Mouse (Mus musculus): Measurements from ENCODE around the gene Syap1. TPM values are rescaled to one million over a fixed set of nuclear protein-coding genes. Genes with fewer than 3 reads are reported as not detected.

Syap1 gene
- polyA plus RNA-seq, 1 experiment from 2014 or later: 49.9 TPM

DNA sequence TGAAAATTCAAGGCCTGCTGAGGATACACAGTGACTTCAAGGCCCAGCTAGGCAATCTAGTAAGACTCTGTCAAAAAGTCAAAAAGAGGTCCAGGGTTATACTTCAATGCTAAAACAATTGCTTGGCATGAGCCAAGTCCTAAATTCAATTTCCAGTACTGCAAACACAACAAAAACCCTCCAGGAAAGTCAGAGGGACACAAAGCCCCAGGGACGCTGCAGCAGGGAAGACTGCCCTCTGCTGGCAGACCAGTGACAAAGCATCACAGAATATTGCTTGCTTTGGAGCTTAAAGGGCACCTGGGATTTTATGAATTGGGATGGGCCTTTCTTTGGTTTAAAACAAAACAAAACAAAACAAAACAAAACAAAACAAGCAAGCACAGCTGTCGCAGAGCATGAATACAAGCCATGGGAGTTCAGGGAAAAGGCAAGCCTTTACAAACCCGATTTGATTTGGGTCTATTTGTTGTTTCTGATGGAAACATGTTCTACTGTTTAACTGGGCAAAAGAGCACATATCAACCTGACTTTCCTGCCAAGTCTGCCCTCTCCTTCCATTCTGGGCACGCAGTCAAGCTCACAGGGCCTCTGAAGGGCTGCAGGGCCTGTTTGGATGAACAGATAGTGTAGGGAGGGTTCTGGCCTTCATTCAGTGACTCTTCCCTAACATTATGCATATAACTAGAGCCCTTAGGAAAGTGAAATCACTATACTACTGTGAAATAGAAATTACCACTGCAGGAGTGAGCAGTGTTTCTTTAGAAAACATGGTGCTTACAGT lies 16.3 kb downstream of the Syap1 start:
- Histone ChIP-seq H3K36me3 (ENCODE audit: insufficient read depth, low read length) (no peaks in the 10 kb centered on the region), H3K27me3 (replicated peaks; ENCODE audit: insufficient read depth, low read length) (no peaks in the 10 kb centered on the region), H3K27ac (ENCODE audit: low read length) (no peak overlapping the region), H3K4me2 (replicated peaks; ENCODE audit: low read depth, low read length) (no peak overlapping the region), H3K9ac (replicated peaks; ENCODE audit: low read depth) (no peak overlapping the region), H3K4me3 (ENCODE audit: low read depth, low read length) (no peak overlapping the region), H3K4me1 (ENCODE audit: insufficient read depth, low read depth, low read length) (no peaks in the 10 kb centered on the region), H3K9me3 (ENCODE audit: low read length) (no peaks in the 10 kb centered on the region)
- no peak for ATAC-seq
- peak; percentile 14 for DNase-seq (ENCODE audit: low spot score)
- TF ChIP-seq EP300 (IDR thresholded peaks at IDR 0.05) (no peak), CTCF (IDR thresholded peaks at IDR 0.05) (peak; percentile 76)
- WGBS: 47% methylated on average over 4 of the region's 4 CpGs

DNA sequence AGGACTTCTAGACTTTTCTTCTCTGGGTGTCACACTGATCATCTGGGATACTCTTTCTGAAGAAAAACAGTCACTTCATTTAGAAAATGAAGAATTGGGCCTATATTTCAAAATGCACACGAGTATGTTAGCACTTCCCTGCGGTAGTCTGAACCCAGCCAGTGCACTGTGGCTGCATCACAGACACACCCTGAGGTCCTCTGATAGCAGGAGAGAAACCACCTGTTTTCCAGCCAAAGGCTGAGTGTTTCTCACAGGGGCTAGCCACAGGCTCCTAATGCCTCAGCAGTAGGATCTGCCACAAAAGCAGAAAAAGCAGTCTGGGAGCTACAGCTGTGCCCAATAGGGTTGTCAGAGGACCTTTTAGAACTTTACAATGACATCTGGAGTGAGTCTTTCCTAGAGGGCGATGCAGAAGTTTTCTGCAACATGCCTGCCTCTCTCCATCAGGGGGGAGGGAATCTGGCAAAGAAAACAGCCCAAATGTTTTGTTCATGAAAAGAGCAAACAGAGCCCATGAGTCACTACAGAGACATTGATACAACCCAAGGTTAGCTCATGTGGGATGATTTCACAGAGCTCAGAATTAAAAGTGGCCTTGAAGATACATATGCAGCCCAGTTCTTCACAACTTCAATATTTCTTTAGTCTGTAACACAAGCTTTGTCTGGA lies 19.8 kb downstream of the Syap1 start:
- Histone ChIP-seq H3K27me3 (replicated peaks; ENCODE audit: insufficient read depth, low read length) (no peaks in the 10 kb centered on the region), H3K36me3 (ENCODE audit: insufficient read depth, low read length) (no peaks in the 10 kb centered on the region), H3K9ac (replicated peaks; ENCODE audit: low read depth) (no peak overlapping the region), H3K9me3 (ENCODE audit: low read length) (no peaks in the 10 kb centered on the region), H3K4me2 (replicated peaks; ENCODE audit: low read depth, low read length) (no peak overlapping the region), H3K27ac (ENCODE audit: low read length) (no peak overlapping the region), H3K4me3 (ENCODE audit: low read depth, low read length) (no peak overlapping the region), H3K4me1 (ENCODE audit: insufficient read depth, low read depth, low read length) (no peaks in the 10 kb centered on the region)
- 81% methylated on average over 3 of the region's 3 CpGs for WGBS
- TF ChIP-seq CTCF (IDR thresholded peaks at IDR 0.05) (no peak), EP300 (IDR thresholded peaks at IDR 0.05) (no peak)
- DNase-seq (ENCODE audit: low spot score) (no peak), ATAC-seq (no peak)

DNA sequence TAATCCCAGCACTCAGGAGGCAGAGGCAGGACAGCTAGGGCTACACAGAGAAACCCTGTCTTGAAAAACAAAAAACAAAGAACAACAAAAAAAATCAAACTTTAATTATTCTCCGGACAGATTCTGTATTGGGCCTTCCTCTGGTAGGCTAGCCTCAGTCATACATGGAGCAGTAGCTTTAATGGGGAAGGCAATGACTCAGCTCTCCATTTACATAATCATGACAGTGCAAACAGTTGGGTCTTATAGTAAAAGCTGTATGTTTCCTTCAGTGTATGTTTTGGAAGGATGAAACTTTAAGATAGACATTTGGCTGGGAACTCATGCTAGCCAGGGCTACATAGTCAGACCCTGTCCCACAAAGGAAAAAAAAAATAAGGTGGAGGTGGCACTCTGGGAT lies 39.6 kb downstream of the Syap1 start:
- Histone ChIP-seq H3K27ac (ENCODE audit: low read length) (no peak overlapping the region), H3K4me3 (ENCODE audit: low read depth, low read length) (no peak overlapping the region), H3K9ac (replicated peaks; ENCODE audit: low read depth) (no peak overlapping the region), H3K4me2 (replicated peaks; ENCODE audit: low read depth, low read length) (no peak overlapping the region), H3K4me1 (ENCODE audit: insufficient read depth, low read depth, low read length) (no peaks in the 10 kb centered on the region), H3K36me3 (ENCODE audit: insufficient read depth, low read length) (no peaks in the 10 kb centered on the region), H3K9me3 (ENCODE audit: low read length) (no peaks in the 10 kb centered on the region), H3K27me3 (replicated peaks; ENCODE audit: insufficient read depth, low read length) (no peaks in the 10 kb centered on the region)
- ATAC-seq (no peak), DNase-seq (ENCODE audit: low spot score) (no peak)
- WGBS: 85% methylated on average over 1 of the region's 1 CpGs
- no peak for TF ChIP-seq EP300 (IDR thresholded peaks at IDR 0.05)
- no peak for TF ChIP-seq CTCF (IDR thresholded peaks at IDR 0.05)

DNA sequence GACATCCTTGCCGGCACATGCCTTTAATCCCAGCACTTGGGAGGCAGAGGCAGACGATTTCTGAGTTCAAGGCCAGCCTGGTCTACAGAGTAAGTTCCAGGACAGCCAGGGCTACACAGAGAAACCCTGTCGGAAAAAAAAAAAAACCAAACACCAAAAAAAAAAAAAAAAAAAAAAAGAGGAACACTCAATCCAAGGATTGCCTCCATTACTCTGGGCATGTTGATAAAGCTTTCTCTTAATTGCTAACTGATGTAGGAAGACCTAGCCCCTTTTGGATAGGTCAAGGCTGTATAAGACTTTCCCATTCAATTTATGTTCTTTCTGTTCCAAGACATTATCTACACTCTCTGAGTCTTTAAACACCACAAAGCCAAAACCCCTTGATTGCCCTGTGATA lies 42.7 kb downstream of the Syap1 start:
- no peak for TF ChIP-seq EP300 (IDR thresholded peaks at IDR 0.05)
- 88% methylated on average over 3 of the region's 3 CpGs for WGBS
- Histone ChIP-seq H3K4me2 (replicated peaks; ENCODE audit: low read depth, low read length) (no peak overlapping the region), H3K4me1 (ENCODE audit: insufficient read depth, low read depth, low read length) (no peaks in the 10 kb centered on the region), H3K9me3 (ENCODE audit: low read length) (no peaks in the 10 kb centered on the region), H3K9ac (replicated peaks; ENCODE audit: low read depth) (no peak overlapping the region), H3K4me3 (ENCODE audit: low read depth, low read length) (no peak overlapping the region), H3K27ac (ENCODE audit: low read length) (no peak overlapping the region), H3K36me3 (ENCODE audit: insufficient read depth, low read length) (no peaks in the 10 kb centered on the region), H3K27me3 (replicated peaks; ENCODE audit: insufficient read depth, low read length) (no peaks in the 10 kb centered on the region)
- ATAC-seq (no peak), DNase-seq (ENCODE audit: low spot score) (no peak)

DNA sequence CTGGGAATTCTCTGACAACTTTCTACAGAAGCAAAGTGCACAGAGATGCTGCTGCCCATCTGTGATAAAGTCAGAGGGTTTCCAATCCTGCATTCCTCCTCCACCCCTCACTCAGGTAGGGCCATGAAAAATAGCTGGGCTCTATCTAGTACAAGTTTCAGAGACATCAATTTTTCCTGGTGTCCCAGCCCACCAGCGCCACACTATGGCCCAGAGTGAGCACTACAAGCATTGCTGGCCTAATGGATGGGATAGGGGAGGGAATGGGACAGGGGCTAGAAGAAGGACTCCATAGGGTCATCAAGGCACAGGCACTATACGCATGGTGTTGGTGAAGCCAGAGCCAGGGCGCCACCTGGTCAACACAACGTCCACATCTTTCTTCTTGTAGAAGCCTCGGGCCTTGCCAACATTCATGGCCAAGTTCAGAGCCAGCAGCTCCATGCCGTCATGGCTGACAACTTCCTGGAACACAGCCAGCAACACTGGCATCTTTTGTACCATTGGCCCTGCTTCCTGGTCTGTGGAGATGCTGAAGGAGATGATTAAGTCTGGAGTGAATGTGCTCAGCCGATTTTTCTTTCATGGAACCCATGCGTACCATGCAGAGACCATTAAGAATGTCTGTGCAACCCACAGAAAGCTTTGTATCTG lies 43.7 kb downstream of the Syap1 start:
- 66% methylated on average over 8 of the region's 8 CpGs for WGBS

DNA sequence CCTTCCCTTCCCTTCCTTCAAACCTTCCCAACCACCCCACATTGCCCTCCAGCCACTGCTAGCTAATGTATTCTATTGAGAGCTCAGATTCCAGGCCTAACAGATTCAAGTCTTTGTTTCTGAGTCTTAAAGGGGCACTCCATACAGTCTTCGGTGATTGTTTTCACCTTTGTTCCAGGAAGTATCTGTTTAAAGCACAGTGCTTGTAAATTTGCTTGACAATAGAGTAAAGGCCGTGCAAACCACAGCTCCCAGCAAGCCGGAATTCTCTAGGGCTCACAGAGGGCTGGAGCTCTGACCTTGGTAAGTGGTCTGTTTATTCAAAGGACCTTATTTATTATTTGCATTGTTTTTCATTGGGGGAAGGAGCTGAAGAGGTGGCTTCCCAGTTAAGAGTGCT lies 56.1 kb downstream of the Syap1 start:
- H3K9me3 ChIP-seq (ENCODE audit: low read length): no peaks in the 10 kb centered on the region

More for the DNA sequence above, 43.7 kb downstream of the Syap1 start:
- Histone ChIP-seq H3K36me3 (ENCODE audit: insufficient read depth, low read length) (no peaks in the 10 kb centered on the region), H3K9ac (replicated peaks; ENCODE audit: low read depth) (no peak overlapping the region), H3K4me2 (replicated peaks; ENCODE audit: low read depth, low read length) (no peak overlapping the region), H3K4me1 (ENCODE audit: insufficient read depth, low read depth, low read length) (no peaks in the 10 kb centered on the region), H3K9me3 (ENCODE audit: low read length) (no peaks in the 10 kb centered on the region), H3K27ac (ENCODE audit: low read length) (no peak overlapping the region), H3K4me3 (ENCODE audit: low read depth, low read length) (no peak overlapping the region), H3K27me3 (replicated peaks; ENCODE audit: insufficient read depth, low read length) (no peaks in the 10 kb centered on the region)
- no peak for DNase-seq (ENCODE audit: low spot score)
- ATAC-seq: no peak
- TF ChIP-seq EP300 (IDR thresholded peaks at IDR 0.05) (no peak), CTCF (IDR thresholded peaks at IDR 0.05) (peak; percentile 41)

More for the DNA sequence above, 56.1 kb downstream of the Syap1 start:
- no peak for TF ChIP-seq CTCF (IDR thresholded peaks at IDR 0.05)
- no peak for DNase-seq (ENCODE audit: low spot score)
- Histone ChIP-seq H3K27ac (ENCODE audit: low read length) (no peak overlapping the region), H3K36me3 (ENCODE audit: insufficient read depth, low read length) (no peaks in the 10 kb centered on the region), H3K4me3 (ENCODE audit: low read depth, low read length) (no peak overlapping the region), H3K4me1 (ENCODE audit: insufficient read depth, low read depth, low read length) (no peaks in the 10 kb centered on the region), H3K27me3 (replicated peaks; ENCODE audit: insufficient read depth, low read length) (no peaks in the 10 kb centered on the region), H3K4me2 (replicated peaks; ENCODE audit: low read depth, low read length) (no peak overlapping the region), H3K9ac (replicated peaks; ENCODE audit: low read depth) (no peak overlapping the region)
- 42% methylated on average over 3 of the region's 3 CpGs for WGBS
- ATAC-seq: no peak

Measured in lung, postnatal 0 days (tissue).